8 mouse cellular contexts compared by ENCODE assay signal in genomic region chr6:83325525-83326393, GRCm38 (mm10). TPM values are rescaled to one million over a fixed set of nuclear protein-coding genes. Genes with fewer than 3 reads are reported as not detected.
DNase-seq lines count a peak whose midpoint lies in the region; ATAC-seq and TF ChIP-seq lines count a peak whose summit lies in the region.

Gene Mthfd2 (minus strand): TSS chr6:83325908.
Gene Mob1a (plus strand): TSS chr6:83326016.

- peak within 1 kb of the TSS; percentile 72 for H3K4me2 ChIP-seq in hindbrain, postnatal 0 days (ENCODE audit: low read depth, low read length)

- peak within 1 kb of the TSS; percentile 98 for H3K27ac ChIP-seq in gastrocnemius, adult 2 months
- H3K27ac ChIP-seq in hindbrain, postnatal 0 days = peak within 1 kb of the TSS; percentile 90
- peak within 1 kb of the TSS; percentile 91 for H3K27ac ChIP-seq in left cerebral cortex, adult 2 months

- no peaks in the 10 kb centered on the region for H3K27me3 ChIP-seq in hindbrain, postnatal 0 days (ENCODE audit: insufficient read depth, low read length)

- intact Hi-C loops in gastrocnemius, adult 2 months (cut with DNase I) = no loop called here
- intact Hi-C loops in left cerebral cortex, adult 2 months (cut with DNase I) = loop anchor here (10.0 kb wide), 1 partner anchor 449 kb away; the partner anchor contains the start of gene Tex261

- H3K9me3 ChIP-seq in hindbrain, postnatal 0 days (ENCODE audit: low read length) = no peaks in the 10 kb centered on the region

- H3K9ac ChIP-seq in hindbrain, postnatal 0 days (replicated peaks; ENCODE audit: low read length) = peak within 1 kb of the TSS; percentile 93

- H3K4me1 ChIP-seq in hindbrain, postnatal 0 days (ENCODE audit: insufficient read depth, low read length) = 0 out of 2 replicates have a peak, but pooled peaks cover 4% of the 10 kb centered on the region

- peaks cover 6% of the 10 kb centered on the region; the same call in 1 of the 2 replicates for H3K36me3 ChIP-seq in hindbrain, postnatal 0 days (ENCODE audit: insufficient read depth, low read length)

- no peak for TF ChIP-seq CTCF in gastrocnemius, adult 2 months (IDR thresholded peaks at IDR 0.05)
- TF ChIP-seq CTCF in hindbrain, postnatal 0 days (IDR thresholded peaks at IDR 0.05; ENCODE audit: low read depth) = no peak
- no peak for TF ChIP-seq CTCF in left cerebral cortex, adult 2 months (IDR thresholded peaks at IDR 0.05)

- H3K4me3 ChIP-seq in gastrocnemius, adult 2 months = peak within 1 kb of the TSS; percentile 92
- peak within 1 kb of the TSS; percentile 91 for H3K4me3 ChIP-seq in hindbrain, postnatal 0 days (ENCODE audit: low read length)
- peak within 1 kb of the TSS; percentile 77 for H3K4me3 ChIP-seq in left cerebral cortex, adult 2 months

- peak; percentile 97 for DNase-seq in ZHBTc4 (ENCODE audit: low read depth, low spot score)
- DNase-seq in gastrocnemius, adult 2 months = peak; percentile 97
- peak; percentile 97 for DNase-seq in hindbrain, postnatal 0 days (ENCODE audit: low spot score)
- peak; percentile 89 to 94 for DNase-seq in left cerebral cortex, adult 2 months (ENCODE audit: extremely low spot score in 1 of 2, low spot score in 2 of 2)
- DNase-seq in right cerebral cortex, adult 2 months (ENCODE audit: low spot score in 2 of 2) = peak; percentile 92 to 95
- DNase-seq in urinary bladder, postnatal 14 days (ENCODE audit: low spot score) = peak; percentile 95

- peak; percentile 94 for ATAC-seq in common myeloid progenitor, adult 5-6 weeks (replicated peaks; ENCODE audit: low read depth, poor library complexity, severe bottlenecking)
- peak; percentile 99 for ATAC-seq in hindbrain, postnatal 0 days
- ATAC-seq in megakaryocyte, adult 5-6 weeks (ENCODE audit: poor library complexity, severe bottlenecking) = peak; percentile 91

- WGBS in hindbrain, postnatal 0 days = under 1% methylated on average over 65 of the region's 65 CpGs

RNA-seq across cellular contexts. Expression of gene Mthfd2, which starts in this region (rescaled TPM):
- 24.1 and 27.0 TPM in 2 replicates for total RNA-seq in common myeloid progenitor, adult 5-6 weeks (2017)
- total RNA-seq in gastrocnemius, adult 2 months (2021) = 1 to 10 TPM; 3.0 to 4.2 TPM
- 21.1 and 24.1 TPM in 2 replicates for total RNA-seq in hindbrain, postnatal 0 days (2014; rRNA removed)
- polyA plus RNA-seq in hindbrain, postnatal 0 days (2015; fragmentation: Nextera tagmentation; extraction: Ambion mirVana) = 24.2 and 26.7 TPM in 2 replicates
- total RNA-seq in left cerebral cortex, adult 2 months (2021) = 1 to 10 TPM; 5.7 to 8.1 TPM
- 33.8 and 35.7 TPM in 2 replicates for total RNA-seq in megakaryocyte, adult 5-6 weeks (2015)
- 37.8 and 39.7 TPM in 2 replicates for total RNA-seq in megakaryocyte, adult 5-6 weeks (2017)

RNA-seq across cellular contexts. Expression of gene Mob1a, which starts in this region (rescaled TPM):
- 112 and 127 TPM in 2 replicates for total RNA-seq in common myeloid progenitor, adult 5-6 weeks (2017)
- 10 to 100 TPM in 1 of 2 experiments, 1 to 10 TPM in 1; 7.4 to 12.6 TPM for total RNA-seq in gastrocnemius, adult 2 months (2021)
- 31.7 and 32.8 TPM in 2 replicates for total RNA-seq in hindbrain, postnatal 0 days (2014; rRNA removed)
- 11.3 and 11.6 TPM in 2 replicates for polyA plus RNA-seq in hindbrain, postnatal 0 days (2015; fragmentation: Nextera tagmentation; extraction: Ambion mirVana)
- 10 to 100 TPM; 18.9 to 22.0 TPM for total RNA-seq in left cerebral cortex, adult 2 months (2021)
- 163 and 172 TPM in 2 replicates for total RNA-seq in megakaryocyte, adult 5-6 weeks (2015)
- 250 and 263 TPM in 2 replicates for total RNA-seq in megakaryocyte, adult 5-6 weeks (2017)

Comparison
In these comparisons a context has a peak if more than half of its experiments do, and no peak if none do; other contexts are left out.
1. Peak in every context shown above with its lines: DNase-seq, ATAC-seq, H3K4me3 ChIP-seq and H3K27ac ChIP-seq.